Mouse (Mus musculus) neural tube, embryonic 10.5 days (tissue): ENCODE results near the gene Gm37240.
"Not testable (repeated sequence)": the region's sequence is repeated elsewhere in the genome, so short reads cannot be mapped to it uniquely, and the experiment has no call there.

Experiments used
- DNase-seq: peaks from one replicate; pipeline ENCODE4 v3.0.0-alpha.2; 2017; ENCODE audit warnings: low spot score; ENCODE audit errors: extremely low spot score

The Gm37240 gene

GRCm38 (mm10) chr3:85588701-85589100 is 298.6 kb downstream of the Gm37240 start:
- DNase-seq: no peak

DNA sequence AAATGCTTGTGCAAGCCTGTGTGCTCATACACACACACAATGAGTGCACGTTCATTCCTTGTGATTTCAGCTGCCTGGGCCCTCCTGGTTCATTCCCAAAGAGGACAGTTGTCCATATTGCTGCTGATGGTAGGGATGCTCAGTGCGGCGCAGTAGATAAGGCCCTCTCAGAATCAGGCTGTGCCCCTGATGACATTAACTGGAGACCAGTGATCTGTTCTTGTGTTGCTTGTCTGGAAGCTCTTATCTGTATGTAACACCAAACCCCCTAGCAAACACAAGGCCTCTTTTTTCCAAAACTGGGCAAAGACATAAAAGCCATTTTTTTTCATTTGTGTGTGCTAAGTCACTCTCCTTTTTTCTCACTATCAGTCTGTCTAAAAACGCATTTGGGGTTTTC is 302.4 kb downstream of the Gm37240 start:
- DNase-seq: no peak

DNA sequence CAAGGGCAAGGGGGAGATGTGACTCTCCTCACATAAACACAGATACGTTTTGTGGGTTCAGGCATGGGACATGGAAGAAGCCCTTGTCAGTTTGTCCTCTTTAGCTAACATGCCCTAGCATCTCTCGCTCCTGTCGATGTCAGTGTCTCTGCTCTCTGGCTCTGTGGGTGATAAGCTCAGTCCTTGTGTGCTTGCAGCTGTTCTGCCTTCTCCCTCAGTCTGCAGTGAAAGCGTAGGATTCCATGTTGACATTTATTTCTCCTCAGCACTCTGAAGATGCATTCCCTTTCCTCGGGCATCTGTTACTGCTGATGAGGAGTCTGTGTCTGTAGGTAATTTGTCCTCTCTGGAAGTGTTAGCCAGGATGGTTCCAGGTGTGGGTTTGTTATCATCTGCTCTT is 304.1 kb downstream of the Gm37240 start:
- no peak for DNase-seq

- DNase-seq: no peak
Measured at GRCm38 (mm10) chr3:85582726-85583125, 304.6 kb downstream of the Gm37240 start.

DNA sequence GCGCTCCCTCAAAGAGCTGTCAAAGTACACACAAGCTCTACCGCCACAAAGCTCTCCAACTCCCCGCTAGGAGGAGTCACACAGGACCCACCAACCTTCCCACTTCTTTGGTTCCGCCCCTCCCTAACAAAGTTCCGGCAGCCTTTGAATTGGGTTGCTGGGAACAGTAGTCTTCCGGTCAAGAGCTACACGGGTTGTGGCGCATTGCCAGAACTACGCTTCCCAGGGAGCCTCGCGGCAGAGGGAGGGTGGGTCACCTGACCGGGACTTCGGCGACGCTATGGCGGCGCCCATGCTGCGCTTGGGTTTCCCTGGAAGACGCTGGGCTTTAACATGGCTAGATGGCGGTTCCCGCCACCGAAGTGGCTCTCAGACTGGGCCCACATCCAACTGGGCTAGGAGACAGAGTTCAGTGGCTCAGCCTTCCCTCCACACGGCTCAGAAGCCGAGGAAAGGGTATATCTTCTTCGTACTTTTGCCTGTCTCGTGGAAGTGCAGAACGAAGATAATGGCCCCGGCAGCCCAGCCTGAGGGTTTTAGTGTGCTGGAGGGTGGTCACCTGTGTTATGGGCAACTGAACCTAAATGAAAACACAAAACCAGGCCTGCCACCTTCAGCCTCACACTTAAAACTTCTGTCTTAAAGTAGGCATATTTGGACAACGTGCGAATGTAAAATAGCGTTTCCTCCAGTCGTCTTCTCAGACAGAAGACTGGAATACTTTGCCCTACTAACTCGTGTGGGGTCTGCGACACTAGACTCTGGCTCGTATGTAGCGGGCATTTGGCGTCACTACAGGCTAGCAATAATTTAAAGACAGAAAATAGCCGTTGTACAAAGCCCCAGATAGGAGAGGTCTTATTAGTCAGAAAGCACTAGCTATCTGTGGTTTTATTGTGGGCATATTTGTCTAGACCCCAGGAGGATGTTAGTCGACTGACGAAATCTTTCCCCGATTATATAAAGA is 313.2 kb downstream of the Gm37240 start, which contains the start of gene Gatb:
Gene Gatb, plus strand, starts transcription at position 256 of the 967 bp plus-strand sequence.
- peak; percentile 94 for DNase-seq

DNA sequence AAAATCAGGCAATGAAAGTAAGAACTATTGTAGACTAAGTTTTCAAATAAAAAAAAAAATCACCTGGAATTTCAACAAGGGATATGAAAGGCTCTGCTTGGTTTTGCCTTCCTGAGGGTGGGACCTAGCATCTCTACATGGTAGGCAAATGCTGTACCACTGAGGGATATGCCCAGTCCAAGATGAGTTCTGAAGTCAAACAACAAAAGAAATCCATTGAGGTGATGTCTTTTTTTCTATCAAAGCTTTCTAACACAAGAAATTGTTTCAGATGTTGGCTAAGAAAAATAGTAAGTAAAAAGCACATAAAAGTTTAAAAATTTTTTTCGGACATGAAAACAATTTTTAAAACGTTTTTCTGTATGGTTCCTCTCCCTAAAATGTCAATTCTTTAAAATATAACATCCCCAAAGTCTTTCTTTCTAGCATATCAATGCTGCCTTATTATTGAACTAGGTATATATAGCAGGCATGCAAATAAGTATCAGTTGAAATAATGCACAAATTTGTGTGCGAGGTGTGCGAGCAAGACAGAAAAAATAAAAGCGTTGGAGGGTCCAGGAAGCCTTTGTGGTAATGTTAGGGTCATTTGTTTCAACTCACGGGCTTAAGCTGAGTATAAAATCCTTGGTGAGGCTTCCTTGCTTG is 314.0 kb downstream of the Gm37240 start:
- no peak for DNase-seq

DNA sequence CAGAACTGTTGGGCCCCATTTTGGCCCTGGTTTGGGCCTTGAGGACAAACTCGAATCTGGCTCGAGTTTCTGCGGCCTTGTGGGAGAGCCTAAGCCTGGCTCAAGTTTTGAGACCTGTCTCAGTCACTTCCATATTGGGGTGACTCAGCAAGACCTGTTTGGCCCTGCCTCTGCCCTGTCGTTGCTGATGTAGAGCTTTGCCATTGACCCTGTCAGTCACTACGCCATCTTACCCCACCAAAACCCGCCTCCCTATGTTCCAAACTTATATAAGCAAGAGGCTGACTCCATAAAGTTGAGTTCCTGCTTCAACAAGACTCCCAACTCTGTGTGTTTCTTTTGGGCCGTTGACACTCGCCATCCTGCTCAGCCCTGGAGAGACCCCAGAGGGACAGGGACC is 314.8 kb downstream of the Gm37240 start:
- not testable (repeated sequence) for DNase-seq

GRCm38 (mm10) chr3:85571276-85571675 is 316.0 kb downstream of the Gm37240 start:
- DNase-seq: peak; percentile 34

DNA sequence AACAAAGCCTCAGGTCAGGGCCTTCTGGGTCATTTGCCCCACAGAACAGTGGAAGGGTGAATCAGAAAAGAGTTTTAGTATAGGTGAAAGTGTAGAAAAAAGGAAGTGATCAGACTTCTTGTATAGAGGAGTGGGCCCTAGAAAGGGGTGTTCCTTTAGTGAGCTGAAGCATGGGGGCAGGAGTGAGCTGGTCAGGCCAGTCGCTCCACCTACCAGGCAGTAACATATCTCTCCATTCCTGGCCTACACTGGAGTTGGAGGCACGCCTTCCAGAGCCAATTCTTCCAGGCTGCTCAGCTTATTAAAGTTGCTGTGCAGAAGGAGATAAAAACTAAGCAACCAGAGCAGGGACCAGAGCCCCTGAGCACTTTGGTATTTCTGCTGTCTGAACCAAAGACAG is 322.7 kb downstream of the Gm37240 start:
- no peak for DNase-seq

- DNase-seq: no peak
Measured at GRCm38 (mm10) chr3:85553731-85554277, 333.5 kb downstream of the Gm37240 start.

DNA sequence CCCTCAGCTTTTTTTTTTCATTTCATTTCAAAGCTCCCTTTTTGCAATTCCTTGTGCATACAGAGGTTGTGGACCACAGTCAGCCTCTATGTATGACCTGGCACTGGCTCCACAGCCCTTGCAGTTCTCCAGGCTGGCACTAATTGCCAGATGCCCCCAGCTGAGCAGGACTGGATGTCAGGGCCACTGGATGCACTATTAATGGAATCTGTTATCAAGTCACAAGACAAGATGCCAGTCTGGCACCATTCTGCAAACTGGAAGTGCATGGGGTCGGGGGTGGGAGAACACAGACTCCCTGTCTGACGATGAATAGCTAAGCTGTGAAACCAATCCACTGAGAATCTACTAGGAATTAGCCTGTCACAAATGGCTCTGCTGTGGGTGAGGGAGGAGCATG is 336.0 kb downstream of the Gm37240 start:
- no peak for DNase-seq

- DNase-seq: no peak
Measured at GRCm38 (mm10) chr3:85550312-85550711, 337.0 kb downstream of the Gm37240 start.

- peak; percentile 30 for DNase-seq
Measured at GRCm38 (mm10) chr3:85543652-85544051, 343.7 kb downstream of the Gm37240 start.

DNA sequence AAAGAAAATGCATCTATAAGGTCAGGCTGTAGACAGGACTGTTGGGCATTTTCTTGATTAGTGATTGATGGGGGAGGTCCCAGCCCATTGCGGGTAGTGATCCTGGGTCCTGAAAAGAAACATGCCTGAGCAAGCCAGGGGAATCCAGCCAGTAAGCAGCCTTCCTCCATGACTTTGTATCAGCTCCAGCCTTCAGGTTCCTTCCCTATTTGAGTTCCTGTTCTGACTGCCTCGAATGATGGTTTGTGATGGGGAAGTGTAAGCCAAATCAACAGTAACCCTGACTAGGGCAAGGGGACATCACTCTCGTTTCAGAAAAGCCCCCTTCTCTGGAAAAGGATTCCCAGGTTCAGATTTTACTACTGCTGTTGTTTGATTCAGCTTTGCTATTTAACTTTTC is 344.6 kb downstream of the Gm37240 start:
- no peak for DNase-seq

- no peak for DNase-seq
Measured at GRCm38 (mm10) chr3:85535621-85536520, 351.4 kb downstream of the Gm37240 start.

DNA sequence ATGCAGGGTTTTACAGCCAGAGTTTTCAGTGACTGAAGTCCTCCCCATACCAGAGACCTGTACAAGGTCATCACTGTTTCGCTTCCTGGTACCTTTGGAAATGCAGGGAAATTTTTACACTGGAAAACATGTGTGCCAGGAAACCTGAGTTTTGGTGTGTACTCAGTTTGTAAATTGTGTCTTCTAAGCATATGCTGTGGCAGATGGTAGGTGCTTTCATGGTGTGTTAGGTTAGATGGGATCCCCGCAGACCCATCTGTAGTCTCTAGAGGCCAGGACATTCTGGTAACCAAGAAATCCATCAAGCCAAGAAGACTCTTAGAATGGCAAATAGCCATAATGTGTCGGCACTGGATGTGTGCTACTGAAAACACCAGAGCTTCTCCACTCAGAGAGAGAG is 352.3 kb downstream of the Gm37240 start:
- no peak for DNase-seq

GRCm38 (mm10) chr3:85532376-85532775 is 354.9 kb downstream of the Gm37240 start:
- no peak for DNase-seq

DNA sequence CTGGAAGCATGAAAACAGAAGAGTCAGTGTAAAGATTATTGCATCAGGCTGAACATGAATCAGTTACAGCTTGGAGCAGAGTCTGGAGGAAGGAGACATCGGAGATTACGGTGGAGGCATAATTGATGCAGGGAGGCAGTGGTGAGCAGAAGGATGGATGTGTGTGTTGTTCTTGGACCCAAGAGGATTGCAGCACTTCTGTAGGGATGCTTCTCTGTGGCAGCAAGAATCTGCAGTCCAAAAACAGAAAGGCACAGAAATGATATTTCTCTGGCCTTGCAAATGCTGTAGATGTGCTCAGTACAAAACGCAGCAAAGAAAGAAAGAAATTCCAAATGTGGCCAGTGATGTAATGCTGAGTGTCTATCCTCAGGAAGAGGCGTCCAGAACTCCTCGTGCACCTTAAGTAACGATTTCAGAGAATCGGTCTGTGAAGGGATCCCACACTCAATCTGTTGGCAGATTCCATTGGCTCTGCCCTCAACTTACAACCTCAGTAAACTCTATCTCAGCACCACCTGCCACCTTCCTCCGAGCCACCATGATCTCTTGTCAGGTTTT is 356.6 kb downstream of the Gm37240 start:
- no peak for DNase-seq

DNA sequence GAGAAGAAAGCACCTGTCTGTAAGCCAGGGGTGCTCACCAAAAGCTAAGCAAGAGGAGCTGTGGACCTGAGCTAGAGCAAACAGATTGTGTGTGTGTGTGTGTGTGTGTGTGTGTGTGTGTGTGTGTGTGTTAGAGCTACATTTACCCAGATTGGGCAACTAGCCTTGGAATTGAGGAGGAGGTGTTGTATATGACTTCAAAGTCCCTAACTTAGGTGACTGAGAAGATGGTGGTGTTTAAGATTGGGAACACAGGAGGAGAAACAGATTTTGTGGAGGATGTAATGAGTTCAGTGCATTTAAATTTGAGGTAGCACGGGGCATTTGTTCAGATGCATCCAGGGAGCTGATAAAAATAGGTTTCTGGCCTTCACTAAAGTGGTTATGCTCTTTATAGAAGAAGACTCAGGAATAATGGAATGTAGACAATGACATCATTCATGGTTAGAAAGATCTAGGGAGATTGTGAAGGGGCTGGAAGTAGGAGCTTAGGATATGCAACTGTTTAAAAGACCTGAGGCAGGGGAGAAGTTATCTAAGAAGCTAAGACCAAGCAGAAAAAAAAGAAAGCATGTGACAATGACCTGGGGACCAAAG is 365.9 kb downstream of the Gm37240 start:
- DNase-seq: no peak

DNA sequence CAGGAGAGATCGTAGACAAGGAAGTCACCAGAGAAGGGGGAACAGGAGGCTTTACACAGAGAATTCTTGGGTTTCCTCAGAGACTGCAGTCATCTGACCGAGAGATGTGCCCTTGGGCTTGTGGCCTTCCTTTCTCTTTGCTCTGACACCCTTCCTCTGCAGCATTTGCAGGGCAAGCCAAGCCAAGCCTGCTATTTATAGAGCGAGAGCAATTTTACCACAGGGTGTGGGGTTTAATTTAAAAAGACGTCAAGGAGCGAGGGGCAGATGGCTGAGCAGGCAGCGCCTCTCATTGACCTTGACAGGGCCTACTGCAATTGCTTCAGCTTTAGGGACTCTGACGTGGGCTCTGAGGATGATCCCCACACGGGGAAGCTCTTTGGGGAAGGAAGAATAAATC is 368.6 kb downstream of the Gm37240 start:
- no peak for DNase-seq
